29 mouse cellular contexts compared by ENCODE assay signal in the genomic region with DNA sequence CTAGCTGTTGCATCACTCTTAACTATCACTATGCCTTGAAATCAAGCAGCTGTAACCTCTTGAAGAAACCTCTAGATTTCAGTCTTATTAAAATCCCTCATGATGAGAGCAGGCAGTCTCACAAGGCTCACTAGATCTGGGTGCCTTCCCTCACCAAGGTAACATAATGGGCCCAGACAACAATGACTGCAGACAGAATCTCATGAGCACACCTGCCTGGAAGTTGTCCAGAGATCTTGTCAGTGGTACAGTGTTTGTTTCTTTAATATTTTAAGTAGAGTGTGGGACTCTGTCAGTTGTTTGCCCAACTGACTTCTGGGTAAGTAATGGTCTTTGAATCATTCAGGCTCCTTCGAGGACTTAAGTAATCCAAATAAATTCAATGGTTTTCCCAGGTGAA.
"Had no signal": no experiment of that assay in that cellular context is flagged by ENCODE, and none has a peak within 500 bp of the region (broad histone marks: within the 10 kb centered on the region; RNA-seq: fewer than 3 reads in every experiment).

No protein-coding gene starts in this region.

- H3K27me3 ChIP-seq: embryonic facial prominence, embryonic 12.5 days; embryonic facial prominence, embryonic 13.5 days; embryonic facial prominence, embryonic 15.5 days; forebrain, embryonic 12.5 days; forebrain, embryonic 13.5 days; forebrain, embryonic 15.5 days had no signal

- H3K36me3 ChIP-seq: embryonic facial prominence, embryonic 12.5 days; embryonic facial prominence, embryonic 13.5 days; embryonic facial prominence, embryonic 15.5 days; forebrain, embryonic 10.5 days; forebrain, embryonic 12.5 days; forebrain, embryonic 15.5 days; heart, embryonic 10.5 days had no signal

- H3K27ac ChIP-seq: embryonic facial prominence, embryonic 12.5 days; embryonic facial prominence, embryonic 13.5 days; embryonic facial prominence, embryonic 15.5 days; forebrain, embryonic 10.5 days; forebrain, embryonic 12.5 days; forebrain, embryonic 13.5 days; forebrain, embryonic 15.5 days; gastrocnemius, adult 2 months; heart, adult 2 months; heart, embryonic 10.5 days had no signal

- H3K4me2 ChIP-seq: embryonic facial prominence, embryonic 12.5 days; embryonic facial prominence, embryonic 13.5 days; embryonic facial prominence, embryonic 15.5 days; forebrain, embryonic 12.5 days; forebrain, embryonic 13.5 days; forebrain, embryonic 15.5 days; heart, embryonic 11.5 days had no signal

- H3K9ac ChIP-seq: embryonic facial prominence, embryonic 12.5 days; embryonic facial prominence, embryonic 13.5 days; embryonic facial prominence, embryonic 15.5 days; forebrain, embryonic 12.5 days; forebrain, embryonic 13.5 days; forebrain, embryonic 15.5 days; forebrain, postnatal 0 days had no signal

- ATAC-seq: forebrain, embryonic 13.5 days; forebrain, embryonic 14.5 days; forebrain, embryonic 15.5 days; forebrain, embryonic 16.5 days; forebrain, postnatal 0 days had no signal

- H3K4me3 ChIP-seq: embryonic facial prominence, embryonic 12.5 days; embryonic facial prominence, embryonic 13.5 days; embryonic facial prominence, embryonic 15.5 days; erythroblast, embryonic 14.5 days; forebrain, embryonic 10.5 days; forebrain, embryonic 12.5 days; forebrain, embryonic 13.5 days; forebrain, embryonic 15.5 days; gastrocnemius, adult 2 months; heart, adult 2 months; heart, embryonic 10.5 days had no signal

- H3K9me3 ChIP-seq: embryonic facial prominence, embryonic 12.5 days; embryonic facial prominence, embryonic 13.5 days; embryonic facial prominence, embryonic 15.5 days; forebrain, embryonic 10.5 days; forebrain, embryonic 12.5 days; forebrain, embryonic 13.5 days; forebrain, embryonic 15.5 days; heart, embryonic 10.5 days had no signal

- DNase-seq: cerebellum, adult 8-10 months; cerebellum, adult 9-10 months; cerebellum, adult 9-11 months; cerebellum, postnatal 10 days; cerebellum, postnatal 14 days; cerebellum, postnatal 25 days; cerebellum, postnatal 36 days; embryo, embryonic 11 days; forebrain, postnatal 0 days; gastrocnemius, adult 2 months; gastrocnemius, postnatal 10 days; gastrocnemius, postnatal 14 days; gastrocnemius, postnatal 25 days; gastrocnemius, postnatal 36 days; heart, adult 11 months; heart, adult 18-20 months; heart, adult 2 months had no signal

- H3K4me1 ChIP-seq: embryonic facial prominence, embryonic 12.5 days; embryonic facial prominence, embryonic 15.5 days; forebrain, embryonic 10.5 days; forebrain, embryonic 12.5 days; forebrain, embryonic 13.5 days; forebrain, embryonic 15.5 days; heart, embryonic 10.5 days had no signal
